Mouse (Mus musculus): ENCODE measurements around the gene Khdc4.
A peak's percentile ranks its signal among the peaks of the same experiment; 100 is the strongest.

Gene Khdc4

DNA sequence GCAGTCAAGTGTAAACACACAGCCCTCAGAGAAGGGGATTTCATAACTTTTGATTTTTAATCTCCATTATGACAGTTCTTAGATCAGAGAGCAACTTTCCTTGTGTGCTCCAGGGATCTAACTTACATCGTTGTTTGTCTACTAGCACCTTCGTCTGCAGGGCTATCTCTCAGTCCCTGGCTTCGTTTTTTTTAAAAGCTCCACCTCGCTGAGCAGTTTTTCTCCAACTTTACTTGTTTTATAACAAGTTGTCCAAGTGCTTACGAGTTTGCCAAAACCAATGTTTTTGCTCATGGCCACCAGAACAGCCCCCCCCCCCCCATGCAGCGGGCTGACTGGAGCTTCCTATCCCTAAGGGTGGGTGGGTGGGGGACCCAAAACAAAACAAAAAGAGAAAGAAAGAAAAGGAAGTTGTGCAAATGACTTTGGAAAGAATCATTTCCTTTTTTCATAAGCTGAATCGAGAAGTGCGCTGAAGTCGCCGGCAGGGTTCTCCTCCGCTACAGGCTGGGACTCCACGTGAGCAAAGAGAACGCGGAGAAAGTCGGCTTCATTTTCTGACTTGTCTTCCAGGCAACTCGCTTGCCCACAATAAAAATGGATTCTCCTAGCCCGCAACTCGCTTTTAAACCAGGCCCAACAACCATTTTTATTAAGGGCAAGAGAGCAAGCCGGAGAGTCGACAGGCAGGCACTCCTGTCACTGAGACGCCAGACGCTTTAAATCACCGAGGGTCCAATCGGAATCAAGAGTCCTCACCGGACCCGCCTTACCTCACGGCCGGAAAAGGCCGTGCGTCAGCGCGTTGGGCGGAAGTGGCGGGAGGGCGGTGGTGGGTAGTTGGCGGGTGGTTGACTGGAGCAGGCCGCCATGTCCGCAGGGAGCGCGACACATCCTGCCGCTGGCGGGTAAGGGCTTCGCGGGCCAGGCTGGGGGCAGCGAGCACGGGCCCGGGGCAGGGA is at the start of gene Khdc4:
Khdc4 (plus strand) TSS at position 824 of the 962 bp plus-strand sequence.
- DNase-seq (ENCODE audit: low read depth): peak; percentile 98

GRCm38 (mm10) chr3:88636555-88636986 is 49.0 kb upstream of the Khdc4 start:
- no peak for DNase-seq (ENCODE audit: low read depth)

DNA sequence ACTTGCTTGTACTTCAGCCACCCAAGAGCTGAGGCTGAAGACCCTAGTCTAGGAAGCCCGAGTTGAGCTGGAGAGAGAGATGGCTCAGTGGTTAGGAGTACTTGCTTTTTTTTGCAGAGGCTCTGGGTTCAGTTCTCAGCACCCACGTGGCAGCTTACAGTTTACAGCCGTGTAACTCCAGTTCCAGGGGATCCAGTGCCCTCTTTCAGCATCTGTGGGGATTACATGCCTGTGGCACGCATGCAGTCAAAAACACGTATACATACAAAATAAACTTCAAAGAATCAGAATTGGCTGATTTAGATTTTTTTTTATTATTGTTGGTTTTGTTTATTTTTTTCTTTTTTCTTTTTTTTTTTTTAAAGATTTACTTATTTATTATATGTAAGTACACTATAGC is 48.5 kb upstream of the Khdc4 start:
- no peak for DNase-seq (ENCODE audit: low read depth)

DNA sequence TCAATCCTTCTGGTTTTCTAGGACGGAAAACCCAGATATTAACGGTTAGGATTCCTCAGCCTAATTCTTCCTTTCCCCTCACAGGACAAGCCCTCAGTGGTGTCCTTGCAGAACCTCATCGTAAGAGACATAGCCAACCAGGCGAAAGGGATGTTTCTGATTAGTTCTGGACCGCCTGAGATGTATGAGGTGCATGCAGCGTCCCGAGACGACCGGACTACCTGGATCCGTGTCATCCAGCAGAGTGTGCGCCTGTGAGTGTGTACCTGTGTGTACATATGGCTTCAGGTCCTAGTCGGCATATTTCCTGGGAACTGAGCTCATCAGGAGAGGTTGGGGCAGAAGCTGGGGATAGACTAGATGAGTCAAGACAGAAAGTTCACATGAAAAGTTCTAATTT is 46.4 kb upstream of the Khdc4 start:
- no peak for DNase-seq (ENCODE audit: low read depth)

GRCm38 (mm10) chr3:88640676-88641075 is 44.9 kb upstream of the Khdc4 start:
- peak; percentile 86 for DNase-seq (ENCODE audit: low read depth)

- no peak for DNase-seq (ENCODE audit: low read depth)
Observed at GRCm38 (mm10) chr3:88643078-88643477, 42.5 kb upstream of the Khdc4 start.

DNA sequence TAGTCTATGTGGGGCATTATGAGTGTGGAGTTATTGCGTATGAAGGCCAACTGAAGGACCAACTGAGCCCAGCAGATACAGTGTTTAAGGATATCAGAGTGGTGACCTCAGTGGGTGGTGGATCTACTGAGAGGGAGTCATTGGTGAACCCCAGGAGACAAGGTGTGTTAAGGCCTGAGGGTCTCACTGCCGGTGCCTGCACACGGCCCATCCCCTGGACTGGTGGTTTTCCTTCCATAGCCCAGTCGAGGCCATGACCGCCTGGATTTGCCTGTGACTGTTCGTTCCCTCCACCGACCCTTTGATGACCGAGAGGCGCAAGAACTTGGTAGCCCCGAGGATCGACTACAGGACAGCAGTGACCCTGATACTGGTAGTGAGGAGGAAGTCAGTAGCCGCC is 39.7 kb upstream of the Khdc4 start:
- DNase-seq (ENCODE audit: low read depth): no peak

GRCm38 (mm10) chr3:88646426-88646995 is 39.1 kb upstream of the Khdc4 start:
- DNase-seq (ENCODE audit: low read depth): no peak

GRCm38 (mm10) chr3:88647076-88647475 is 38.5 kb upstream of the Khdc4 start:
- no peak for DNase-seq (ENCODE audit: low read depth)

DNA sequence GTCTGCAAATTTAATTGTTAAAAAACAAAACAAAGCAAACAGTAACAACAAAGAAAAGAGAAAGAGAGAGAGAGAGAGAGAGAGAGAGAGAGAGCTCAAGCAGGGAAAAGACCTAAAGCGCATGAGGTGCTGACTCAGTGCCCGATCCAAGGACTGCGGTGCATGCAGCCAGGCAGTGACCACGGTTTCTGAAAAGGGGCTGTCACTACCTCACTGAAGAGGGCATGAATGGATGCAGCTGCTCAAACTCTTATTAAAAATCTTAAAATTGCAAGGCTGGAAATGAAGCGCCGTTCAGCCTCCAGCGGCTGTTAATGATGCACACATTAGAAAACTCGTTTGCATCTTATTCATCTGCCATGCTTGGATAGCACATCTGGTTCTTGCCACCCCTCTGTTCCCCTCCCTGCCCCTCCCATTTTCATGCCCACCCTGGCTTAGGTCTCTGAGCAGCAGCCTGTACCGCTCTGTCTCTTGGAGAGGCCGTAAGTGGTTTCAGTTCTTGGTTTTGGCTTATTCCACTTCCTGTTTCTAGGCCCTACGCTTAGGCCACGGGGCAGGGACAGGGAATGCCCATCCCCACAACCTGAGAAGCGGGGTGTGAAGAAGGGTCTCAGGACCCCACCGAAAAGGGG is 37.7 kb upstream of the Khdc4 start:
- no peak for DNase-seq (ENCODE audit: low read depth)

DNA sequence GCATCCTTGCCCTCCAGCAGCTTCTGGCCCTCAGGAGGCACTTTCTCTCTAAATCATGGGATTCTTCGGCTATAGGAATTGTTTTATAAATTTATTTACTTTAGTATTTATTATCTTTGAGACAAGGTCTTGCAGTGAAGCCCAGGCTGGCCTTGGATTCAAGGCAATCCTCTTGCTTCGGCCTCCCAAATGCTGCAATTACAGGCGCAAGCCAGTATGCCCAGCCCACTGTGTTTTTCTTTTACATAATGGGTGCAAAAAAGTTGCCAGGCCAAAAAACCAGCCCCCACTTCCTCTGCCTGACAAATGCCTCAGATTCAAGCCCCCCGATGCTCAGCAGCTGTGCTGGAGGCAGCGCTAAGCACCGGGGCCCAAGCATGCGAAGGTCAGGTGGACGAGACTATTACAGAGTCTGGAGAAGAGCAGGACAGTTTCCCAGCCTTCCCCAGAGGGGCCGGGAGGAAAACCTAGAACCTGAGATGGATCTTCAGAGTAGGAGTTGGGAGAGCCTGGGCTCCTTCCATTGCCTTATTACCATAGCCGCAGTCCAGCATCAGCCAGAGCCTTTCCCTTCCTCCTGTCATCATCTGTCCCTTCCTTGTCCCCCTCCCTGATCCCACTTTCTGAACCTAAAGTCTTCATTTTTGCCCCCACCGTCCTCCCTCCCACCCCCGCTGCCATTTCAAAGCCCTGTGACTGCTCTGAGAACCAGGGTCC is 37.0 kb upstream of the Khdc4 start:
- no peak for DNase-seq (ENCODE audit: low read depth)

DNA sequence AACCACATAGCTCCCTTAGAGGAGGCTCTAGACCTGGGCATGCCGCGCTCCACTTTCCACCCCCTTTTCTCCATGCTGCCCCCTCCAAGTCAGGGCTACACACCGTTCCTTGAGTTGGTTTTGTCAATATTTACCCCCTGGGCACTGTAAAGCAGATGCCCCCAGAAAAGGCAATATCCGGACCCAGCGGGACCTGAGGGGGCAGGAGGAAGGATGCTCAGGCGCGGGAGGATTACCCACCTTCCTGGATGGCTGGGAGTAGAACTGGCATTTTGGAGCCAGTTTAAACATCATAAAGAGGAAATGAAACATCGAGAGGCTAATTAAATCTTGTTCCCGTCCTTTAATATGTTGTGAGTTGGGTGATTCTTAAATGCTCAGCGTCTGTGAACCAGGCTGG is 36.4 kb upstream of the Khdc4 start:
- DNase-seq (ENCODE audit: low read depth): no peak

DNA sequence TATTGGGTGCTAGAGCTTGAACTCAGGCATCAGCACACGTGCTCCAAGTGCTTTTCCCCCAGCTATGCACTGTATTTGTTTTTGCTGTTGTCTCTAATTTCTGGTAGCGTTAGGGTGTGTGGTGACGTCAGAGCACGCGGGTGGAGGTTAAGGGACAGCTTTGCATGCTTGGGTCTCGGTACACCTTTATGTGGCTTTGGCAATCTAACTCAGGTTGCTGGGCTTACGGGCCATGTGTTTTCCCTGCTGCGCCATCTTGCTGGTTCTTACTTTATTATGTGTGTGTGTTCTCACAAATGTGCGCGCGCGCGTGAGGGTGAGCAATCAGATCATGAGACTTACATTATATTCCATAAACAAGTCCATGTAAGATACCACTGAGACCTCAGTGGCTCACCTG is 35.6 kb upstream of the Khdc4 start:
- DNase-seq (ENCODE audit: low read depth): no peak

DNA sequence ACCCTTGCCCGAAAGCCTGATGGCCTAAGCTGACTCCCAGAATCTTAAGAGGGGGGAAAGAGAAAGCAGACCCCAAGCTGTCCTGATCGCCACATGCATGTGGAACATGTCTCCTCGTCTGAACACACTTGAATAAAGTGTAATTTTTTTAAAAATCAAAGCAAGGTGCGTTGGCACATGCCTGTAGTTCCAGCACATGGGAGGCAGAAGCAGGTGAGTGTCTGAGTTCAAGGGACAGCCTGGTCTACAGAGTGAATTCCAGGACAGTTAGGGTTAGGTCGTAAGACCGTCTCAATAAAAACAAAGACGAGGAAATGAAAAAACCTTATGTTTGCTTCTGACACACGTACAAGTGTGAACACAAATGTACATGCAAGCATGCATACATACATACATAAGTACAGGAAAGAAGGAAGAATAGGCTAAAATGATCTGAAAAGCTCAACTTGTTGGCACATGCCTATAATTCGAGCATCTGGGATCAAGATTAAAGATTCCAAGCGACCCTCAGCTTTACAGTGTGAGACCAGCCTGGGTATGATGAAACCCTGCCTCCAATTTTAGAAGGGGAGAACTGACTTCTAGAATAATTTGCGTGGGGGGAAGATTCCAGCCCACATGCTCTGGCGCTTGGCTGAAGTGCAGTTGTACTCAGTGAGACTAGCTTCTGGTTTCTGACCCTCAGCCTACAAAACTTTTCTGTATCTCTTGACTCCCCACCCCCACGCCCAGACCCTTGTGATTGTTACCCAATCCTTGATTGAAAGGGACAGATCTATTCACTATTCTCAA is 34.7 kb upstream of the Khdc4 start:
- DNase-seq (ENCODE audit: low read depth): no peak

DNA sequence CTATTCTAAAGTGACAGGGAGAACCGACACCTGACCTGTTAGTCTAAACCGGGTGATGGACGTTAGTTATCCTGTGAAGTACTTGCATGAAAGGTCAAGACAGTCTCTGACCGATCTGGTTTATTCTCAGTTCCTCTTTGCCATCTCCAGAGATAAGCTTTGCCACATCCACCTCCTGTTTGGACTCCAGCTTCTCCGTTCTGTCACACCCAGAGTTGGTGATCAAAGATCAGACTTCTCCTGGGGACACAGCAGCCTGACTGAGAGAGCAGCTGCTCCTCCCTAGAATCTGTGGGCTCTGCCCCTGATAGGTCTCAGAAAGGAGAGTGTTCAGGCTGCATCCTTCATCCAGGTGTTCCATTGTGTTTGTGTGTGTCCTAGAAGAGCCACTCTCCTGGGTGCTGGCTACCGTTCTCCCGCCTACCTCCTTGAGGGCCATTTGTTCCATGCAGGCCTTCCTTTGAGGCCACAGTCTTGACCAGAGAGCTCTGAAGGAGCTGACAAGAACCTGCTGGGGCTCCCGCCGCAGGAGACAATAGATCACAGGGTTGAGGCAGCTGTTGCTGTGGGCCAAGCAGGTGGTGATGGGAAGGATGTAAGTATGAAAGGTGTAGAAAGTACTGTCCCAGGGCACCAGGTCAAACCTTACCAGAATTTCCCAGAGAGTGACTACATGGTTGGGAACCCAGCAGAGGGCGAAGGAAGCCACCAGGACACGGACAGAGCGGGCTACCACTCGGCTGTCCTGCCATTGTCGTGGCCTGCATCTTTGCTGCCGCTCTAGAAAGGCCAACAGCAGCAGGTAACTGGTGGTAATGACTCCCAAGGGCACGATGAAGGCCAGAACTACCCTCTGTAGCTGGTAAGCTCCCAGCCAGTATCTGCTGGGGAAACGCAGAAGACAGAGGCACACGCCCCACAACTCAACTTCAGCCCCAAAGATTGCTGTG is 33.7 kb upstream of the Khdc4 start:
- no peak for DNase-seq (ENCODE audit: low read depth)

- no peak for DNase-seq (ENCODE audit: low read depth)
Observed at GRCm38 (mm10) chr3:88652846-88653515, 32.6 kb upstream of the Khdc4 start, which contains the start of gene Rxfp4. Gene Rxfp4, minus strand, starts transcription at chr3:88653142.

DNA sequence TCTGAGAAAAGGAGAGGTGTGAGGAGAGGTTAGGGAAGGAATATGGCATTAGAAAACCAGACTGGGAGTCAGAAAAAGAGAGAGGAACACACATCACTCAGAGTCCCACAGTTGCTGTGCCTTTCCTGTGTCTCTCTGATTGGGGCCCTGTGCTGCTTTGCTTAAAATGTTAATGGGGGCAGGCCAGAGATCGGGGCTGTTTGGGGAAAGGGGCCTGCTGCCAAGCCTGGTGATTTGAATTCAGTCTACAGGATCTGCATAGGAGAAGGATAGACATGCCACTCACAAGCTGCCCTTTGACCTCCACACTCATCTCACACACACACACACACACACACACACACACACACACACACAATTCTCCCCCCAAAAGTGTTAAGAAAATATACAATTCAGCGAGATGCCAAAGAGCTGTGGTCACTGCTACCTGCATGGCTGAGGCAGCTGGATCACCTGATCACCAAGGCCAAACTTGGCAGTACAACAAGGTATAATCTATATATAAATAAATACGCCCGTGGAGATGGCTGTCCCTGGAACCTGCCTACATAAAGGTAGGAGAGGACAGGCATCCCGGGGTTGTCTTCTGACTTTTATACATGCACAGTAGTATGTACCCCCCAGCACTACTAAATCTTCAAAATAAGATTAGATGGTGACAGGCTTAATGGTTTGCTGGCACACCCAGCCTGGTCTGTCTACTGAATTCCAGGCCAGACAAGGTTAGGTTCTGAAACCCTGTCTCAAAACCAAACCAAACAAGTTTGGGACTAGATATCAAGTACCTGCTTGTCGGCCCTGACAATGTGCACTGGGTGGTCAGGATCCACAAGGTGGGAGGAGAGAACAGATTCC is 31.9 kb upstream of the Khdc4 start:
- DNase-seq (ENCODE audit: low read depth): no peak

GRCm38 (mm10) chr3:88654621-88655020 is 31.0 kb upstream of the Khdc4 start:
- no peak for DNase-seq (ENCODE audit: low read depth)

- no peak for DNase-seq (ENCODE audit: low read depth)
Observed at GRCm38 (mm10) chr3:88655619-88656018, 30.0 kb upstream of the Khdc4 start.
